Mouse (Mus musculus) cortical plate, adult 2 months (tissue): ENCODE results near the gene 9130213A22Rik.

Source experiments
- CTCF ChIP-seq: fragments of 200-500 bp; IDR thresholded peaks from 2 replicates; pipeline ENCODE4 v1.5.1; 2011; ENCODE audit warnings: mild to moderate bottlenecking, control low read depth, low read length; ENCODE audit not compliant: insufficient read depth; ENCODE audit errors: extremely low read depth
- POLR2A ChIP-seq: fragments of 200-500 bp; IDR thresholded peaks from 2 replicates; pipeline ENCODE4 v1.6.1; 2011; ENCODE audit warnings: mild to moderate bottlenecking, low read length, control low read depth; ENCODE audit not compliant: insufficient read depth; ENCODE audit errors: extremely low read depth

DNA sequence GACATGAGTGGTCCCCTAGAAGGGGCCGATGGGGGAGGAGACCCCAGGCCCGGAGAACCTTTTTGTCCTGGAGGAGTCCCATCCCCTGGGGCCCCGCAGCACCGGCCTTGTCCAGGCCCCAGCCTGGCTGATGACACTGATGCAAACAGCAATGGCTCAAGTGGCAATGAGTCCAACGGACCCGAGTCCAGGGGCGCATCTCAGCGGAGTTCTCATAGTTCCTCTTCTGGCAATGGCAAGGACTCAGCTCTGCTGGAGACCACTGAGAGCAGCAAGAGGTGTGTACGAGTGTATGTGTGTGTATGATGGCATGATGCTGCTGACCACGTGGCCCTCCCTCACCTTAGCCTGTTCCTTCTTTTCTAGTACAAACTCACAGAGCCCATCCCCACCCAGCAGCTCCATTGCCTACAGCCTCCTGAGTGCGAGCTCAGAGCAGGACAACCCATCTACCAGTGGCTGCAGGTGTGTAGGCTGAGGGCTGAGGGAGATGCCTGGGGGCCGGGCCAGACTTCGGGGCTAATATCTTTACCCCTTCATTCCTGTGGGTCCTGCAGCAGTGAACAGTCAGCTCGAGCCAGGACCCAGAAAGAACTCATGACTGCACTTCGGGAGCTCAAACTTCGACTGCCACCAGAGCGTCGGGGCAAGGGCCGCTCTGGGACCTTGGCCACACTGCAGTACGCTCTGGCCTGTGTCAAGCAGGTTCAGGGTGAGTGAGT is 21.6 kb downstream of the 9130213A22Rik start:
- TF ChIP-seq CTCF (no peak), POLR2A (no peak)
